8 mouse cellular contexts compared by ENCODE assay signal in genomic region chr14:45220090-45220956, GRCm38 (mm10). TPM values are rescaled to one million over a fixed set of nuclear protein-coding genes. Genes with fewer than 3 reads are reported as not detected.
DNase-seq lines count a peak whose midpoint lies in the region; ATAC-seq and TF ChIP-seq lines count a peak whose summit lies in the region.

Txndc16 (minus strand) TSS chr14:45220328.

- peak within 1 kb of the TSS; percentile 73 for H3K4me3 ChIP-seq in forebrain, embryonic 10.5 days
- H3K4me3 ChIP-seq in heart, embryonic 14.5 days (ENCODE audit: control insufficient read depth in 1 of 2, insufficient read depth in 1 of 2, low read depth in 1 of 2, low read length in 2 of 2): peak within 1 kb of the TSS; percentile 68 to 89
- peak within 1 kb of the TSS; percentile 73 for H3K4me3 ChIP-seq in liver, embryonic 11.5 days (ENCODE audit: low read depth, low read length)
- peak within 1 kb of the TSS; percentile 29 for H3K4me3 ChIP-seq in myocyte

- H3K4me1 ChIP-seq in forebrain, embryonic 10.5 days: peaks cover 24% of the 10 kb centered on the region
- 0 out of 4 replicates have a peak, but pooled peaks cover 0 to 5% of the 10 kb centered on the region in 2 experiments for H3K4me1 ChIP-seq in heart, embryonic 14.5 days (ENCODE audit: control insufficient read depth in 2 of 2, insufficient read depth in 2 of 2, low read length in 2 of 2)
- no peaks in the 10 kb centered on the region for H3K4me1 ChIP-seq in liver, embryonic 11.5 days (replicated peaks; ENCODE audit: control insufficient read depth, insufficient read depth, low read length)

- H3K79me2 ChIP-seq in myocyte (ENCODE audit: control insufficient read depth, insufficient read depth): no peaks in the 10 kb centered on the region

- peak; percentile 36 for ATAC-seq in heart, embryonic 14.5 days (ENCODE audit: insufficient number of reproducible peaks, insufficient read depth, low FRiP score, low read depth)
- ATAC-seq in liver, embryonic 11.5 days (replicated peaks; ENCODE audit: low FRiP score): peak; percentile 27

- H3ac ChIP-seq in myocyte (ENCODE audit: control insufficient read depth, insufficient read length): peak within 1 kb of the TSS; percentile 27

- peak within 1 kb of the TSS; percentile 95 for H3K4me2 ChIP-seq in heart, embryonic 14.5 days (ENCODE audit: low read length)
- peak within 1 kb of the TSS; percentile 90 for H3K4me2 ChIP-seq in liver, embryonic 11.5 days
- peak within 1 kb of the TSS; percentile 99 for H3K4me2 ChIP-seq in myocyte (ENCODE audit: low read depth)

- TF ChIP-seq CTCF in brain, embryonic 14.5 days (IDR thresholded peaks at IDR 0.05; ENCODE audit: borderline replicate concordance, extremely low read depth, insufficient read depth, insufficient read length): no peak

- DNase-seq in A20 (ENCODE audit: low read depth, low spot score): peak; percentile 83
- peak; percentile 97 for DNase-seq in brain, embryonic 14.5 days (ENCODE audit: low read depth)
- DNase-seq in forebrain, embryonic 10.5 days (ENCODE audit: extremely low spot score, low spot score): peak; percentile 77
- DNase-seq in kidney, postnatal 10 days: peak; percentile 88
- peak; percentile 62 for DNase-seq in liver, embryonic 11.5 days (ENCODE audit: low spot score)
- peak; percentile 60 to 84 for DNase-seq in spleen, postnatal 4 days (ENCODE audit: low spot score in 2 of 2)

- H3K9ac ChIP-seq in heart, embryonic 14.5 days (ENCODE audit: low read length): peak within 1 kb of the TSS; percentile 92
- H3K9ac ChIP-seq in liver, embryonic 11.5 days (ENCODE audit: low read depth, low read length): peak within 1 kb of the TSS; percentile 71

- WGBS in forebrain, embryonic 10.5 days: under 1% methylated on average over 59 of the region's 59 CpGs
- under 1% methylated on average over 58 of the region's 59 CpGs for WGBS in heart, embryonic 14.5 days
- under 1% methylated on average over 55 of the region's 59 CpGs for WGBS in liver, embryonic 11.5 days

- H3K27me3 ChIP-seq in forebrain, embryonic 10.5 days (ENCODE audit: poor library complexity, severe bottlenecking): no peaks in the 10 kb centered on the region
- H3K27me3 ChIP-seq in heart, embryonic 14.5 days (ENCODE audit: control insufficient read depth, insufficient read depth, low read length): no peaks in the 10 kb centered on the region
- H3K27me3 ChIP-seq in liver, embryonic 11.5 days (replicated peaks; ENCODE audit: control insufficient read depth, insufficient read depth, low read length): 0 out of 2 replicates have a peak, but pooled peaks cover 3% of the 10 kb centered on the region
- H3K27me3 ChIP-seq in myocyte (ENCODE audit: control insufficient read depth, insufficient read depth, insufficient read length): peaks cover 14% of the 10 kb centered on the region

- H3K36me3 ChIP-seq in forebrain, embryonic 10.5 days (replicated peaks): no peaks in the 10 kb centered on the region
- no peaks in the 10 kb centered on the region for H3K36me3 ChIP-seq in heart, embryonic 14.5 days (ENCODE audit: control insufficient read depth, insufficient read depth, low read length)
- H3K36me3 ChIP-seq in liver, embryonic 11.5 days (ENCODE audit: control insufficient read depth, insufficient read depth, low read length): no peaks in the 10 kb centered on the region
- H3K36me3 ChIP-seq in myocyte (ENCODE audit: control insufficient read depth, insufficient read depth): no peaks in the 10 kb centered on the region

- peak within 1 kb of the TSS; percentile 95 for H3K27ac ChIP-seq in forebrain, embryonic 10.5 days
- peak within 1 kb of the TSS; percentile 89 to 96 for H3K27ac ChIP-seq in heart, embryonic 14.5 days (replicated peaks in 1 of 2; ENCODE audit: control insufficient read depth in 1 of 2, insufficient read depth in 1 of 2, low read depth in 2 of 2, low read length in 2 of 2)
- H3K27ac ChIP-seq in liver, embryonic 11.5 days (ENCODE audit: low read depth, low read length): peak within 1 kb of the TSS; percentile 67

- H3K9me3 ChIP-seq in forebrain, embryonic 10.5 days: no peaks in the 10 kb centered on the region
- no peaks in the 10 kb centered on the region for H3K9me3 ChIP-seq in heart, embryonic 14.5 days (ENCODE audit: control insufficient read depth, low read length)
- H3K9me3 ChIP-seq in liver, embryonic 11.5 days (ENCODE audit: control insufficient read depth, low read length): no peaks in the 10 kb centered on the region

- TF ChIP-seq POLR2A in brain, embryonic 14.5 days (IDR thresholded peaks at IDR 0.05; ENCODE audit: borderline replicate concordance, extremely low read depth, insufficient read depth, insufficient read length, poor library complexity, severe bottlenecking): peak; percentile 39; the same call in 1 of the 2 replicates
- TF ChIP-seq POLR2A in myocyte (IDR thresholded peaks at IDR 0.05; ENCODE audit: insufficient read length, low read depth): no peak

TF ChIP-seq in myocyte, 11 proteins besides CTCF, POLR2A, EP300 and RAD21:
- TF ChIP-seq E2F4 (IDR thresholded peaks at IDR 0.05; ENCODE audit: insufficient read depth) (no peak), MYOG (IDR thresholded peaks at IDR 0.05; ENCODE audit: control insufficient read depth in 1 of 3, insufficient read depth in 1 of 3, insufficient read length in 2 of 3, low read depth in 2 of 3) (peak in 2 of 3 experiments; percentile 42 to 54), MYOD1 (IDR thresholded peaks at IDR 0.05; ENCODE audit: control insufficient read depth in 1 of 3, insufficient read length in 2 of 3, low read depth in 2 of 3) (peak in 2 of 3 experiments; percentile 22 to 61)

RNA-seq across cellular contexts. Expression of gene Txndc16, which starts in this region (rescaled TPM):
- 20.7 and 24.2 TPM in 2 replicates for polyA plus RNA-seq in brain, embryonic 14.5 days (2012; rRNA removed)
- 13.2 and 14.0 TPM in 2 replicates for polyA plus RNA-seq in forebrain, embryonic 10.5 days (2016; fragmentation: Nextera tagmentation; extraction: Ambion mirVana)
- polyA plus RNA-seq in heart, embryonic 14.5 days (2014; fragmentation: Nextera tagmentation; extraction: Ambion mirVana): 15.3 and 17.7 TPM in 2 replicates
- 4.1 TPM in 2 replicates for polyA plus RNA-seq in liver, embryonic 11.5 days (2014; fragmentation: Nextera tagmentation; extraction: Ambion mirVana)
- 1.2 TPM for polyA plus RNA-seq in myocyte (2012; fragmentation: generic; extraction: Trizol)

Comparison
In these comparisons a context has a peak if more than half of its experiments do, and no peak if none do; other contexts are left out.
1. Peak in every context shown above with its lines: DNase-seq, ATAC-seq, H3K4me3 ChIP-seq and H3K27ac ChIP-seq.